Mouse (Mus musculus): ENCODE measurements around the gene Gfod2.

Gfod2 gene

DNA sequence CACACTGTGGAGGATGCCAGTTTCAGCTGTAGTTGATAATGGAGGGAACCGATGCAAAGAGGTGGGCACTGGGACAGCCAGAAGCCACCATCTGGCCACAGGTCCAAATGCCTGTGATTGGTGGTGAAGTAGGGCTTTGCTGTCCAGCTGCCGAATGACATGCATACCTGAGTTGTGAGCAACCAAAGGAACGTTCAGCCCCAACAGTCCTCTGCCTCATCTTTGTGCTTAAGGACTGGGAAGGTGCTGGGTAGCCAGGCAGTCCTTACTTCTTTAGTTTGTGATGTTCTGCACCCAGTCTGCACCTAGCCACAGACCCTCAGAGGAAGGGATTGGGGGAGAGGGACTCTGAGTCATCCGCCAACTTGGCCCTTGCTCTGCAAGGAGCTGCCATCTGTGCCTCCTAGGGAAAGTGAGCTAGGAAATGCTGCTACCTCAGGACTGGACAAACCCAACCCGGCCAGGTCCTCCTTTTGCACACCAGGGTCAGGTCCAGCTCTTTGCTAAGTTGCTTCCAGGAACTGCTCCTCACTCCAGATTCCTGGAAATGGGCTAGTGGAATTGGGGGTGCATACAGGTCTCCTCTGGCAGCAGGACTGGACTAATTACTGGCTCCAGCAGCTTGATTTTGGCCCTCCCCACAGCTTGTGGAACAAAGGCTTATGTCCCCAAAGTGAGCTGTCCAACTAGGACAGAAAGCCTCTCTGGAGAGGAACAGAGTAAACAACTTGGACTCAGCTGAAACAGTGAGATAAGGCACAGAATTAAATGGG is 10.2 kb upstream of the Gfod2 start:
- DNase-seq (ENCODE audit: low read depth, low spot score), result peak; percentile 59

DNA sequence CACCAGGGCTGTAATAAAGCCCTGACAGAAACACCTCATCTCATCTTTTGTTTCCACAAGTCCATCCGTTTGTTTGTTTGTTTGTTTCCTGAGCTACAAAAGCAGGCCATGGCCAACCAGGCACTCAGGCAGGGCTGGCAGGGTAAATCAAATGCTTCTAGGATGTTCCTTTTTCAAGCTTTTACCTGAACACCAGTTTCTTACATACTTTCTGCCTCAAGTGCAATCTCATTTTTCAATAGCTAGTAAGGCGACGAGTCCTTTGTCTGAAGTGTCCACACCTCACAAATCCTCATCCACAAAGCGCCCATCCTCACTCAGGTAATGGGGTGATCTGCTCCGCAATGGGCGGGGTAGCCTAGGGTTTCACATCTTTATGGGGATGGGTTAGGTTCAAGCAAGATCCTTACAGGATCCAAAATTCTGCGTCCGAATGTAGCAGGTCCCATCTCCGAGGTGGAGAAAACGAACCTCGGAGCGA is 628 bp downstream of the Gfod2 start:
- no peak for DNase-seq (ENCODE audit: low read depth, low spot score)

DNA sequence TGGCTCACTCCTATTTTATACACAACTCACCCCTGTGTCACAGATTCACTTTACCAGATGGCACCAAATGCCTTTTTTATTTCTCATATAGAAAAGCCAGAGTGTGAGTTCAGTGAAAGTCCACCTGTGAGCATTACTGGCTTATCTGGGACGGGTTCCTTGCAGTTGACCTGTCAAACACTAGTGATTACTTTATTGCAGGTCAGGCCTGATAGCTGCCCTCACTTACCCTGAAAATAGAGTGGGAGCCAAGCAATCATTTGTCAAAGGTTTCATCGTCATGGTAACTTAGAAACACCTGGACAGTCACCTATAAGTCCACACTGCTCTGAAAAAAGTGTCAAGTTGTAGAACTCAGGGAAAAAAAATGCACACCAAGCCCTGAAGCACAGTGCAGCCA is 3.8 kb downstream of the Gfod2 start:
- DNase-seq (ENCODE audit: low read depth, low spot score), result no peak

DNA sequence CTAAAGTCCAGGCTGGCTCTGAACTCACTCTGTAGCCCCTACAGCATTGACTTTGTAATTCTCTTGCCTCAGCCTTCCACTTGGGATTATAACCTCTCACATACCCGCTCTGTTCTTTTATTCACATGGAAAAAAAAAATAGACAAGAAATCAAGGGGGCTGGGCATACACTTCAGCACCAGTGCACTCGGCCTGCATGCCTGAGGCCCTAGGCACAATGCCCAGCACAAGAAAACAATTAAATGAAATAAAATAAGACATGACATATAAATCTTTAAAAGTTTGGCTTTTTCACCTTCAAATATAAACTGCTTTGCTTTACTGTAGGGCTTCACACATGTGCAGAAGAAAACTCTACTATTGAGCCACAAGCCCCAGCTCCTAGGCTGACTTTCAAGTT is 4.5 kb downstream of the Gfod2 start:
- DNase-seq (ENCODE audit: low read depth, low spot score), result peak; percentile 67

DNA sequence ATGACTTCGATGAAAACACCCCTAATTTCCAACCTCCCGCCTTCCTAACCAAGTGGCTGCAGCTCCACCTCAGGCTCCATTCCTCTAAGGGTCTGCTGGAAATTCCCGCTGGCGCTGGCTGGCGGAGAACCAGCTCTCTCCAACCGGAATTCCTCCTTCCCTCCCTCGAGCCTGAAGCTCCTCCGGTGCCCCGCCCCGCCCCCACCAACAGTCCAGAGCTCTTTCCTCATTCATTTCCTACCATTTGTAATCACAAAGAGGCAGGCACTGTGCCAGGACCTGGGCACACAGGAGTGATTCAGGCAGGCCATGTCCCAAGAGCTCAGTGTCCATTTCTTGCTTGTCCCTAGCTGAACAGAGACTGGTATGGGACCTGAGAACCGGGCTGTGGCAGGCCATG is 7.9 kb downstream of the Gfod2 start:
- DNase-seq (ENCODE audit: low read depth, low spot score), result peak; percentile 88

DNA sequence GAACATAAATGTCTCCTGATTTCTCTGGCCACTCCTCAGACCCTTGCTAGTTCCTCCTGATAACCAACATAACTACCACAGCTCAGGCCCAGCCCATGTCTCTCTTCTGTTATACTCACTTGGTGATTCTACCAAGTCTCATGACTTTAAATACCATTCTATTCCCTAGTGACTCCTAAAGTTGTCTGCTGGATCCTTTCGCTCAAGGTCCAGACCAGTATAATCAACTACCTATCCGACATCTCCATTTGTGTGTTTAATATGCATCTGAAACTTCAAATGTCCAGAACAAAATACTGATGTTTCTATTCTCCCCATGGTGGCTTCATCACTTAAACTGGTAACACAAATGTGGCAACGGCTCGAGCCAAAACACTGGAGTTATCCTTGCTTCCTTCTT is 15.2 kb downstream of the Gfod2 start:
- peak; percentile 50 for DNase-seq (ENCODE audit: low read depth, low spot score)

DNA sequence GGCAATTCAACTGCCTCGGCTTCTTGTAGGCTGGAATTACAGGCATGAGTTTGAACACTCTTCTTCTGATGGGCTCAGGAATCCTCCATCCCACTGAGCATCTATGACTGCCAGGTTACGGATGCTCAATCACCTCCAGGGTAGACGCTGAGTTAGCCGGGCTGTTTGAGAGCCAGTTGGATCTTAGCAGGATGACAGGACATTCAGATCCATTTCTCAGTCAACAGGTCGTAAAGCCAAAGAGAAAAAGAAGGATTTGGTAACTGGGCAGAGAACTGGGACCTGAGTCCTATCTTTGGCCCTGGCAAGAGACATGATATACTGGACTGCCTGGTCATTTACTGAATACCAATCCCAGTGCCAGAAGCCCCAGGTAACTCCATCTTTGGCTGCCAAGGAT is 19.2 kb downstream of the Gfod2 start:
- no peak for DNase-seq (ENCODE audit: low read depth, low spot score)

DNA sequence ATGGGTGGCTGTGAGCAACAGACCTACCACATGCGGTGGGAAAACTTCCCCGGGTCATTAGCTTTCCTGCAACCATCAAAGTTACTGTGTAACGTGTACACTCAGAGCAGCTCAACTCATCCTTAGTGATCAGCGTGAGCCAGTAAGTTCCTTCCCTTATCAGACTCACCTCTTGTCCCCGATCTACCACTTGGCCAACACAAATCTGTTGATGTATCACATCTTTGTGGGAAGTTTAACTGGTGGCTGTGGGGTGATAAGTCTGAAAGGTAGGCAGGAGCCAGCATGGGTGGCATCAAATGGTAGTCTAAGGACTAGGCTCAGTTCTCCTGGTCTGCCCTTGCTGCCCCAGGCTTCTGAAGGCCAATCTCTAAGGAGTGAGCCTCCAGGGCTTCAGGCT is 26.3 kb downstream of the Gfod2 start:
- no peak for DNase-seq (ENCODE audit: low read depth, low spot score)

DNA sequence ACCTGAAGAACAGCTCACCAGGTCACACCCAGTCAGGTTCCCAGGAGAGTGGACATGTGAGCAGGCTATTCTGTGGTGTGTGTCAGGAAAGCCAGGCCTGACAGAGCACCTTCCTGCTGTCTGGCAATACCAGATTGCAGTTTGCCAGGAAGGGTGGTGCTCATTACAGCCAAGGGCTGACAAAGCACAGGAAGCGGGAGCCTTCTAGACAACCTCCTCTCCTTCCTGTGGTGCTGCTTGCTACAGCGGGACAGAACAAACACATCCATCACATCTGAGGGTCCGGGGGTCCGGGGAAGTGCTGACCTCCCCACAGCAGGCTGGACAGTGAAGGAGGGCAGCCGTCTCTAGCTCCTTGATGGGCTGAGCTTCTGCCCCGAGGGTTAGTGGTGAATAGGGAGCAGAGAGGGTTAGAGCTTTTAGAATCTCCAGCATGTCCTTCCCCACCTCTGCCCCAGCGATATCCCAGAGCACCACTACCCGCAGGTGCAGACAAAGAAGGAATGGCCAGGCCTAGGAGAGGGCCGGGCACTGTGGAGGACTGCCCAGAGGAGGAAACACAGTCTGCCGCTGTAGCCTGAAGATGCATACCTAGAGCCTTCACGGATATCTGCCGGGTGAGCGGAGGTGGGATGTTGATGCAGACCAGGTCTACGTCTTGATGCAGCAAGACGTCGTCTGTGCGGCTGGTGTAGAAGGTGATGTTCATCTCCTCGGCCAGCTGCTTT is 30.9 kb downstream of the Gfod2 start:
- no peak for DNase-seq (ENCODE audit: low read depth, low spot score)

DNA sequence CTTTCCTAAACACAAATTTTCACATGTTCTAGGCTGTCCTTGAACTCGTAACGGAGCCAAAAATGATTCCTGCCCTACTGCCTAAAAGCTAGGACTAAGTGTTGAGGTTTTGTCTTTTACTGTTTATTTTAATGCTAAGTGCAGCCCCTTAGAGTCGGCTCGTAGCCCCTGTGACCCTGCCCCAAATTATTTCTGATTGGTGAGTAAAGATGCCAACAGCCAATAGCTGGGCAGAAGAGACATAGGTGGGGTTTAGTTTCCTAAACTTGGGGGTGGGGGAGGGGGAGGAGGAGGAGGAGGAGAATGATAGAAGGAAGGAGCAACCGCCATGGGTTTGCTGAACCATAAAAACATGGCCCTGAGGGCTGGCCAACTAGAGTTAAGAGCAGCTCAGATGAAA is 32.7 kb downstream of the Gfod2 start:
- DNase-seq (ENCODE audit: low read depth, low spot score), result no peak

DNA sequence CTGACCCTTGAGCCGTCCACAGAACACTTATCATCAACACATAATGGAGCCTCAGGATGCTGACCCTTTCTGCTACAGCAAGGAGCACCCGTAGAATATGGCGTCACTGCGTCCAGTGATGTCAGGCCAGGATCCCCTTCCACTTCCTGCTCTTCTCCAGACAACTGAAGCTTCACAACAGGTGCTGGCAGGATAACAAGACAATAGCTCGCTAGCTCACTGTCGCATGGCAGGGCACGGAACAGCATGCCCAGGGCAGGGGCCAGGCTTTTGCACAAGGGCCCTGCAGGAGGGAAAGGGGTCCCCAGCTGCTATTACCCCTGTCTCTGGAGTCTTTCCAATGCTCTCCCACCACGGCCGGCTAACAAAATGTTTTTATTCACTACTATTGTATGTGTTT is 35.6 kb downstream of the Gfod2 start:
- no peak for DNase-seq (ENCODE audit: low read depth, low spot score)

DNA sequence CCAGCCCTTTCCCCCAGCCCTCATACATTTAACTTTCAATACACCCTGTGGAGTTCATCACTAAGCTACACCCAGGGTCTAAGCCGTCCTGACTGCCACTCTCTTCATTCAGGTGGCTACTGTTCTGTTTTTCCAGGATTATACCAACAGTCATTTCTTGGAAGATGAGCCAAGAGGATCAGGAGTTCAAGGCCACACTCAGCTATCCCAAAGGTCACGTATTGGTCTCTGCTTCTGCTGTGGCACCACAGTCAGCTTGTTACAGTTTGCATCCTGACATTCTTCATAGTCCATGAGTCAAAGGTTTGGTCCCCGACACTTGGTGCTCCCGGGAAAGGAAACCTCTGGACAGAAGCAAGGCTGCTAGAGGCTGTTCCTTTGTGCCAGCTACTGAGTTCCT is 38.8 kb downstream of the Gfod2 start:
- no peak for DNase-seq (ENCODE audit: low read depth, low spot score)

DNA sequence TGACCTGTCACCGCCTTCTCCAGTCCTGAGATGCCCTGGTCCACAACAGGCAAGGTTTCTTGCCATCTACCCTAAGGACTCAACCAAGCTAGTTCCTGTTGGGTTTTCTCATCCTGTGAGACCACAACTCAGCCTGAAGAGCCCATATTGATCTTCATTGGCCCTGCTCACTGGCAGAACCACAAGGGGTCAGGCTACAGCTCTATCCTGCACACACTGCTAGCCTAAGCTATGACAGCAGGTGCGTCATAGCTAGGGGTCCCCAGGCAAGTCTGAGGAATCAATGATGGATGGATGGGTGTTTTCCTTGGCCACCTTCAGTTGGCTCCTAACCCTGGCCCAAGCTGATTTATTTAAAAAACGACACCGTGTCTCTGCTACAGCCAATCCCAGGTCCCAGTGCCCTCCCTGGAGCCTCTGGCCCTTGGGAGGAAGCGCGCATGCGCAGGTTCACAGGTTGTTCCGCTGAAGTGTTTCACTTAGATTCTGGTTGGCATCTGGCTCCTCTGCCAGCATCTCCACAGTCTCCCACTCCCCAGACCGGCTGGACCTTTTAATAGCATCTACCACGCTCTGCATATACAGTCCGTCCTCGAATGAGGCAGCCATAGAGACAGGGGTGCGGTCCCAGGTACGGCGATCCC is 42.0 kb downstream of the Gfod2 start:
- no peak for DNase-seq (ENCODE audit: low read depth, low spot score)

DNA sequence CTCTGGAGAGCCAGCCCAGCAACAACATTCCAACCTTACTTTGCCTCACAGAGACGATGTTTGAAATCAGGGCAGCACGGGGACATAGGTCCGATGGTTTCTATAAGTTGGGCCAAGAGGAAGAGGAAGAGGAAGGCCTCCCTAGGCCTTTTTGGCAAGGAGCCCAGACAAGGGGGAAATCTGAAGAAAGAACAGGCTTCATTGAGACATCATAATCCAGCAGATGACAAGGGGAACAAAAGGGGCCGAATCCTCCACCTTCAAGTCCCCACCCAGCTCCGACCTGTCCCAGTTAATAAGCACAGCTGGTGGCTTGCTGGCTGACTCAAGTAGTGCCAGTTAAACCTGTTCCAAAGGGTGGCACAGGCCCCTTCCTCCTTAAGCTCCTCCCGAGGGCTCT is 43.4 kb downstream of the Gfod2 start:
- DNase-seq (ENCODE audit: low read depth, low spot score), result no peak

DNA sequence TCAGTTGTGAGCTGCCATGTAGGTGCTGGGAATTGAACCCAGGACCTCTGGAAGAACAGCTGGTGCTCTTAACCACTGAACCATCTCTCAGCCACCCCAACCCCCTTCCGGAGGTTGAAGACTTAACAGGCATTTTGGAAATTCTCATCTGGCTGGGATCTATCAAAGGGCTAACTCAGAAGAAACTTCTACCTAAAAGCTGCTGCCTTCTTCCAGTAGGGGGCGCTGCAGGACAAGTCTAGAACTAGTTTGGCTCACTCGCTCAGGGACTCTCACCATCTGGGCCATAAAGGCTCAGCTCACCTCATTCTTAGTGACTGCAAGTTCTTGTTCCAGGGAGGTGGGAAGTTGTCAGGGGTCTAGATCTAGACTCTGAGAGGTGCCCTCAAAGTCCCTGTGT is 44.3 kb downstream of the Gfod2 start:
- DNase-seq (ENCODE audit: low read depth, low spot score), result peak; percentile 96

DNA sequence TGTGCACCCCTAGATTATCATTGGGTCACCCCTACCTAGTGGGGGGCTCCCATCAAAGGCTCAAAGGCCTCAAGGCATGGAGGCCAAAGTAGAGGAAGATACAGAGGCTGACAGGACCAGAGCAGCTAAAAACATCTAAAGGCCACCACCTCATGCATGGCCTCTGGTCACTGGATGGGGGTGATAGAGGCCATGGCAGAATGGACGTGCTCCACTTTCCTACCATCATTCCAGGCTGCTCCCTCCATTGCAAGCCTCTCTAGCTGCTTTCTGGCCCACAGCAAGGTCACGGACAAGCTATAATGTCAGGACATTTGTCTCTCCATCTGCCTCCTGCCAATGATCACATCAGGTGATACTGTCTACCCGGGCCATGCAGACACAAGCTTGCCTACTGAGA is 46.2 kb downstream of the Gfod2 start:
- DNase-seq (ENCODE audit: low read depth, low spot score), result no peak

DNA sequence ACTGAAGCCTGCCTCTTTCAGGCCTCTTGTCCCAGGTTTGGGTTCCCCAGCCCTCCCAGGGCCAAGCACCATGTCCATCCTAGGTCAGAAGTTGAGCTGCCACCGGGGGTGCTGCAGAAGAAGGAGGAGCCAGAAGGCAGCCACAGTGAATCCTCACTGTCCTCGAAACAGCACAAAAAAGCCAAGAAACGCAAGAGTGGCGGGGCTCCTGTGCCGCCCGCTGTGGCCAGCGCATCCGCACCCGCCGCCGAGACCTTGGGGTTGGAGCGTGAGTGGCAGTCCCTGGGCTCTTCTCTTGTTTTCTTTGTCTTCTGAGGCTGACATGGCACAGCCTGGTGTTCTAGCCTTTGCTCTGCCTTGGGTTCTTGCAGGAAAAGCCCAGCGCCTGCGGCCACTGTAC is 49.1 kb downstream of the Gfod2 start:
- no peak for DNase-seq (ENCODE audit: low read depth, low spot score)

DNA sequence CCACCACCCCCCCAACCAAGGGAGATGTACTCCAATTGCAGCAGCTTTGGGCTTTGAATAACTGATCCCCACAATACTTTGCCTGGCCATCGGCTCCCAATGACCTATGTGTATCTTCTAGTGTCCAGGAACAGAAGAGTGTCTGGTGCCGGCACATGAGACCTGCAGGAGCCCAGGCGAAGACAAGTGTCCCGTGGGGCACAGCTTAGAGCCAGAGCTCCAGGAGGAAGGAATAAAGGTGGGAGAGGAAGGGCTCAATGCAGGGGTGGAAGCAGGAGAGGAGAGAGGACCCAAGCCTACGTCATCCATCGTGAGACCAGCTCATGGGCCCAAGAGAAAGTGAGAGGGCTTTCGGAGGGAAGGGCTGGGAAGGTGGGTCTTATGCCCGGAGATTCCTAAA is 49.8 kb downstream of the Gfod2 start:
- DNase-seq (ENCODE audit: low read depth, low spot score), result no peak

DNA sequence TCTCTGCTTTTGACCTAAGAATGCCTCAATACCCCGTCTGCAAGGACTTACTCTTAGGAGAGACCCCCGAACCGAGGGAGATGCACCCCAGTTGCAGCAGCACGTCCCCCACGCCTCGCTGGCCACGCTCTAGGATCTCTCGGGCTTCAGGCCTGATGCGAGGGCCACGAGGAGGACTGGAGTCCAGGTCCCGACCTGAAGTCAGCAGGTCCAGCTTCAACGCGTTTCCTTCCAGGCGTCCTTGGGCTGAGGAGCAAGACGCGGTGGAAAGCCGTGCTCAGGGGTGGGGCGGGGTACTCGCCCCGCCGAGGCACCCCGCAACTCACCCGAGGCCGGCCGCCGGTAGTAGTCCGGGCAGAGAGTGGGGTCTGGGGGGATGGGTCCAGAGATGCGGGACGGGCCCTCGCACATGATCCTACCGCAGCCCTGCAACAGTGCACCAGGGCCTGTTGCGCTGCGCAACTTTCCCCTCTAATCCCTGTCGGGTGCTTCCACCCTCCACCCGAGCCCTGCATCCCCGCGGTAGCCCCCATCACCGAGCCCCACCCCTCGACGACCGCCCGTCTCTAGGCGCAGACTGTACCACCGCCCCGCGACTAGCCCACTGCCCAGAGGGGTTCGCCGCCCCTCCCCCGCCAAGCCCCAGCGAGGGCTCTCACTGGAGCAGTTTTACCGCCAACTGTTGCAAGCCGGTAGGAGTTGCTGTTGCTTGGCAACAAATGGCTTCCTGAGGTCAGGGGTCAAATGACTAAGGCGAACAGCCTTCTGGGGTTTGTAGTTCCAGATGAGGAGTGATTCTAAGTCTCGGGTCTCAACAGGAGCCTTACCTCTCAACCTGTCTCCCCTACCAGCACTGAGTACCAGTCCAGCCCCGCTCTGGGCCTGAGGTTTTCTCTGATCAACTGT is 50.7 kb downstream of the Gfod2 start, which contains the start of the genes 4933405L10Rik and Enkd1:
Gene 4933405L10Rik (plus strand): TSS at position 158 of the 906 bp plus-strand sequence.
Gene Enkd1 (minus strand): TSS at position 713 of the 906 bp plus-strand sequence.
- DNase-seq (ENCODE audit: low read depth, low spot score), result peak; percentile 96

DNA sequence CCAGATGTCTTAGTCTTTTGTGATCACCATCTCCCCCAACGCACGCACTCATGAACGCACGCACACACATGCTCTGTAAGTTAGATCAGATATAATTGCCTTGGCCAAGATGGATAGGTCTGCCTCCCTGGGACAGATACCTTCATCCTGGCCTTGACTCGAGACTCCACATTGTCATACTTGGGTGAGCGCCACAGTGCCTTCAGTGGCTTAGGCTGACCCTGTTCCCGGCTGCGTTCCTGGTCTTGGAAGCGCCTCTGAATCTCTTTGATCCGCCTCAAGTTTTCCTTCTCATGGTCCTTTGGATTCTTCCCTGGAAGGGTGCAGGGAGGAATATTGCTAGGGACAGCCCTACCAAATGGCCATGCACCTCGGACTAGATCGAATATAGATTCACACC is 52.0 kb downstream of the Gfod2 start:
- DNase-seq (ENCODE audit: low read depth, low spot score), result no peak

DNA sequence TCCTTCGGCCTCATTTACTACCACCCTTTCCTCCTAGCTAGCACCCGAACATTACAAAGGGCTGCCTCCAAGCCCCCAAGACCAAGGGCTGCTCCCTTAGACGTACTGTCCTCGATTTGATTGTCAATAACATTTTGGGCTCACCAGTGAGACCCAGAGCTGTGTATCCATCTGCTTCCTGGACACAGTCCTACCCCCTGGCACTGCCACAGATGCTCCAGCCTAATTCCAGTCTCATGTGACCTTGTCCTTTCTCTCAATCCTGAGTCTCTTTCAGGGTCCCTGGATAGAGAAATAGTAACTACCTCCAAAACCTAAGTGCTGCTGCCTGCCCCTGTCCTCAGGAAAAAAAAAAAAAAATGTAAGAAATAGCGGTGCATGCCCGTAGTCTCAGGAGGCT is 53.5 kb downstream of the Gfod2 start:
- no peak for DNase-seq (ENCODE audit: low read depth, low spot score)

Measured in 3T3-L1 (cell line).